Comparison of ENCODE assay signal across 29 mouse cellular contexts in the genomic region with DNA sequence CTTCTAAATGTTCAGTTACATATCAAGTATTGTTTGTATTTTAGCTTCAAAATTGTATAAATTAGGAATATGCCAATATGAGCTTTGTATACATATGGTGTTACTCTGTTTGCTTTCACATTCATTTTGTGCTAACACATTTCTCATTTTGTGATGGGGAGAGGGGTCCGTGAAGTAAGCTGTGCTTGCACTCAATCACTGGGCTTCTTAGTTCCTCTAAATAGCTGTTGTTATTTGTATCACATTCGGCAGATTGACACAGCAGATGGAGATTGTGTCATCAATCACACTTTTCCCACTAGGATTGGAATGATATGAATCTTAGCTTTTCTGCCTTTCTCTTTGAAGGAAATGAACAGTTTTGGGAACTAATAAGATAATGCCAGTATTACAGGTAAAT. TPM values are rescaled to one million over a fixed set of nuclear protein-coding genes. Genes with fewer than 3 reads are reported as not detected.
DNase-seq lines count a peak whose midpoint lies in the region; ATAC-seq and TF ChIP-seq lines count a peak whose summit lies in the region.
"Had no signal": no experiment of that assay in that cellular context is flagged by ENCODE, and none has a peak within 500 bp of the region (broad histone marks: within the 10 kb centered on the region; RNA-seq: fewer than 3 reads in every experiment).

No protein-coding gene starts in this region.

- ATAC-seq in forebrain, embryonic 16.5 days, result peak; percentile 69
- ATAC-seq in forebrain, embryonic 12.5 days (ENCODE audit: low FRiP score), result no peak
- ATAC-seq in cerebellum, adult (ENCODE audit: insufficient number of reproducible peaks, low FRiP score, low TSS enrichment), result no peak
- ATAC-seq: activated CD4-positive, CD25-positive, alpha-beta regulatory T cell, adult 4 months; Patski had no signal

- H3K27me3 ChIP-seq in forebrain, embryonic 16.5 days (replicated peaks; ENCODE audit: control insufficient read depth, insufficient read depth, low read length), result no peaks in the 10 kb centered on the region
- no peaks in the 10 kb centered on the region for H3K27me3 ChIP-seq in forebrain, embryonic 12.5 days
- H3K27me3 ChIP-seq: CH12.LX; embryonic facial prominence, embryonic 15.5 days; heart, embryonic 12.5 days; Patski had no signal

- WGBS in forebrain, embryonic 16.5 days, result 72% methylated on average over 2 of the region's 2 CpGs
- WGBS in forebrain, embryonic 12.5 days, result 75% methylated on average over 2 of the region's 2 CpGs

- no peak for TF ChIP-seq POLR2A in brain, embryonic 14.5 days (IDR thresholded peaks at IDR 0.05; ENCODE audit: borderline replicate concordance, extremely low read depth, insufficient read depth, insufficient read length, poor library complexity, severe bottlenecking)

- H3K4me3 ChIP-seq in forebrain, embryonic 16.5 days (replicated peaks; ENCODE audit: low read length), result no peak overlapping the region
- H3K4me3 ChIP-seq in forebrain, embryonic 12.5 days (replicated peaks), result no peak overlapping the region
- H3K4me3 ChIP-seq in layer of hippocampus, adult 2 months, result no peak overlapping the region
- H3K4me3 ChIP-seq: embryonic facial prominence, embryonic 15.5 days; erythroblast, embryonic 14.5 days; gastrocnemius, adult 2 months; heart, embryonic 12.5 days; hindbrain, embryonic 10.5 days had no signal

- H3K4me1 ChIP-seq in forebrain, embryonic 16.5 days (replicated peaks; ENCODE audit: control insufficient read depth, insufficient read depth, low read length), result no peaks in the 10 kb centered on the region
- H3K4me1 ChIP-seq in forebrain, embryonic 12.5 days, result no peaks in the 10 kb centered on the region
- H3K4me1 ChIP-seq: embryonic facial prominence, embryonic 15.5 days; heart, embryonic 12.5 days; hindbrain, embryonic 10.5 days had no signal

- TF ChIP-seq CTCF in layer of hippocampus, adult 2 months (conservative IDR thresholded peaks at IDR 0.05), result no peak
- no peak for TF ChIP-seq CTCF in brain, embryonic 14.5 days (IDR thresholded peaks at IDR 0.05; ENCODE audit: borderline replicate concordance, extremely low read depth, insufficient read depth, insufficient read length)

- H3K4me2 ChIP-seq in forebrain, embryonic 16.5 days (ENCODE audit: low read length), result no peak overlapping the region
- no peak overlapping the region for H3K4me2 ChIP-seq in forebrain, embryonic 12.5 days
- H3K4me2 ChIP-seq: embryonic facial prominence, embryonic 15.5 days; heart, embryonic 12.5 days; hindbrain, embryonic 14.5 days had no signal

- H3K36me3 ChIP-seq in forebrain, embryonic 16.5 days (ENCODE audit: control insufficient read depth, insufficient read depth), result no peaks in the 10 kb centered on the region
- H3K36me3 ChIP-seq in forebrain, embryonic 12.5 days (replicated peaks), result no peaks in the 10 kb centered on the region
- H3K36me3 ChIP-seq: embryonic facial prominence, embryonic 15.5 days; heart, embryonic 12.5 days; hindbrain, embryonic 10.5 days had no signal

- H3K9ac ChIP-seq in forebrain, embryonic 16.5 days (replicated peaks; ENCODE audit: low read depth, low read length), result no peak overlapping the region
- no peak overlapping the region for H3K9ac ChIP-seq in forebrain, embryonic 12.5 days
- H3K9ac ChIP-seq: embryonic facial prominence, embryonic 15.5 days; heart, embryonic 12.5 days; hindbrain, embryonic 14.5 days had no signal

- no peak overlapping the region for H3K27ac ChIP-seq in forebrain, embryonic 16.5 days (ENCODE audit: low read length)
- no peak overlapping the region for H3K27ac ChIP-seq in forebrain, embryonic 12.5 days
- H3K27ac ChIP-seq in layer of hippocampus, adult 2 months, result no peak overlapping the region
- H3K27ac ChIP-seq: embryonic facial prominence, embryonic 15.5 days; gastrocnemius, adult 2 months; hindbrain, embryonic 10.5 days; hindbrain, embryonic 14.5 days had no signal

- no peaks in the 10 kb centered on the region for H3K9me3 ChIP-seq in forebrain, embryonic 16.5 days (ENCODE audit: control insufficient read depth, low read length)
- no peaks in the 10 kb centered on the region for H3K9me3 ChIP-seq in forebrain, embryonic 12.5 days
- H3K9me3 ChIP-seq: embryonic facial prominence, embryonic 15.5 days; heart, embryonic 12.5 days; hindbrain, embryonic 10.5 days had no signal

- peak; percentile 0 to 13 for DNase-seq in layer of hippocampus, adult 2 months (ENCODE audit: low spot score in 2 of 2)
- DNase-seq in layer of hippocampus, postnatal 25 days (ENCODE audit: extremely low spot score in 1 of 2, low spot score in 1 of 2), result no peak
- DNase-seq in brain, embryonic 14.5 days (ENCODE audit: low read depth), result peak; percentile 61
- DNase-seq in layer of hippocampus, adult 9-11 months, result peak; percentile 7
- DNase-seq: adrenal gland, postnatal 14 days; cerebellum, adult 11 months; cerebellum, adult 8-10 months; cerebellum, postnatal 14 days; embryo, embryonic 11 days; gastrocnemius, adult 2 months; gastrocnemius, postnatal 25 days had no signal

RNA-seq across cellular contexts. Expression of a gene that starts 21.5 kb away (rescaled TPM):
- polyA plus RNA-seq in forebrain, embryonic 16.5 days (2015; fragmentation: Nextera tagmentation; extraction: Ambion mirVana), result not detected in 2 replicates
- not detected in 2 replicates for polyA plus RNA-seq in forebrain, embryonic 12.5 days (2016; fragmentation: Nextera tagmentation; extraction: Ambion mirVana)
- not detected for total RNA-seq in layer of hippocampus, adult 2 months (2021)
- not detected for total RNA-seq in layer of hippocampus, postnatal 25 days (2021)
- polyA plus RNA-seq in brain, embryonic 14.5 days (2012; rRNA removed), result not detected in 2 replicates
- total RNA-seq: adrenal gland, adult 18-20 months; adrenal gland, postnatal 14 days; CH12.LX; common myeloid progenitor, adult 5-6 weeks; gastrocnemius, adult 2 months; gastrocnemius, postnatal 25 days; granulocyte monocyte progenitor cell, adult 5-6 weeks; heart, adult 8-10 months; heart, postnatal 25 days had no signal
- polyA plus RNA-seq: activated CD4-positive, CD25-positive, alpha-beta regulatory T cell, adult 4 months; embryonic facial prominence, embryonic 11.5 days; embryonic facial prominence, embryonic 15.5 days; erythroblast, embryonic 14.5 days; heart, embryonic 12.5 days; heart, embryonic 16.5 days; hindbrain, embryonic 10.5 days; hindbrain, embryonic 14.5 days; Patski had no signal

Comparison
In these comparisons a context has a peak if more than half of its experiments do, and no peak if none do; other contexts are left out.
1. DNase-seq: peak in layer of hippocampus, adult 2 months (2 of 2), brain, embryonic 14.5 days (single experiment) and layer of hippocampus, adult 9-11 months (single experiment); none in layer of hippocampus, postnatal 25 days (0 of 2).